Mouse (Mus musculus) gonadal fat pad, adult 2 months (tissue): ENCODE data around the gene Hnrnpf. TPM values are rescaled to one million over a fixed set of nuclear protein-coding genes. Genes with fewer than 3 reads are reported as not detected.

Source experiments
- DNase-seq: peaks from one replicate; pipeline ENCODE4 v3.0.0-alpha.2; 2012; ENCODE audit warnings: low read depth
- polyA plus RNA-seq: library from polyadenylated mRNA; depleted of rRNA; stranded (reverse); fragments of >200 nt; gene quantifications from 2 replicates; pipeline ENCODE4 v1.2.3, GENCODE M21; 2012

Hnrnpf gene
- polyA plus RNA-seq, 1 experiment: 121 TPM

DNA sequence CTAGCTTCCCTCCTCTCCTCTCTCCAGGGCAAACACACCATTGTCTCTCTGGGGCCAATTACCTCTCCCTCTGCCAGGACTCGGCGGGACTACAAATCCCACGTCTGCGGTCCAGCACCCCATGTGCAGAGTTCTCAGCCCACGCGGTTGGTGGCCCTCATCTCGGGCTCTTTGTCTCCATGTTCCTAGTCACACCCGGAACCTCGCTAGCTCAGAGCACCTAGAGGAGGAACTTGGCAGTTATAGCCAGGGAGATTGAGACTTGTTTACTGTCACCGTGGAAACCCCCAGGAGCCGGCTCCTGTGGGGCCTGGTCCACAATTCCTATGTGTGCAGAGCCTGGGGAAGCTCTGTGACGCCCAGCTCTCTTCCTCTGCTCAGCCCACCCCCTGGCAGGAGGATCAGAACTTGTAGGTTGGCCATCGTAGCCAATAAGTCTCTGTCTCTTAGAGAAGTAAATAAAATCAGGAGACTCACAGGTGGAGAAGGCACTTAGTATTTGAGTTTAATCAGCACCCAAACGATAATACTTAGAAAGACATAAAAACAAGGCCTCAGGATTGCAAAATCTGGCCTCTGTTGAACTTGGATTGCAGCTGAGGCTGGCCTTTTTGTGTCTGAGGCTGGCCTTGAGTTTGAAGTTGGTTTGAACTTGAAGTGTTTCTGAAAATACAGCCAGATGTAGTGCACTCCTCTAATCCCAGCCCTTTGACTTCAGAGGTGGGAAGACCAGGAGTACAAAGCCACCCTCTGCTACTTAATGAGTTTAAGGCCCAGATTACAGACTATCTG lies 8.6 kb upstream of the Hnrnpf start:
- DNase-seq: no peak

DNA sequence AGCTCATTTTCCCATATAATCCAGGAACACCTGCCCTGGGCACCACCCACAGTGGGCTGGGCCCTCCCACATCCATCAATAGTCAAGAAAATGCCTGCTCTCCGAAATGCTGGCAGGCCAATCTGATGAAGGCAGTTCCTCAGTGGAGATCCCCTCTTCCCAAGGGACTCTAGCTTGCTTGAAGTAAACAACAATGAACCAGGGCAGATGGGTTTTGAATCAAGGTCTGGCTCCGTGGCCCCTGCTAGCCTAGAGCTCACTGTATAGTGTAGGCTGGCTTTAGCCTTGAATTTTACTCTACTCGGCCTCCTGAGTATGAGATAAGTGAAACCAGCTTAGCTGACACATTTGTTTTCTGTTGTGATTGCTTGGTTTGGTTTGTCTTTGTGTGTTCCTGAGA lies 7.7 kb upstream of the Hnrnpf start:
- DNase-seq: no peak

DNA sequence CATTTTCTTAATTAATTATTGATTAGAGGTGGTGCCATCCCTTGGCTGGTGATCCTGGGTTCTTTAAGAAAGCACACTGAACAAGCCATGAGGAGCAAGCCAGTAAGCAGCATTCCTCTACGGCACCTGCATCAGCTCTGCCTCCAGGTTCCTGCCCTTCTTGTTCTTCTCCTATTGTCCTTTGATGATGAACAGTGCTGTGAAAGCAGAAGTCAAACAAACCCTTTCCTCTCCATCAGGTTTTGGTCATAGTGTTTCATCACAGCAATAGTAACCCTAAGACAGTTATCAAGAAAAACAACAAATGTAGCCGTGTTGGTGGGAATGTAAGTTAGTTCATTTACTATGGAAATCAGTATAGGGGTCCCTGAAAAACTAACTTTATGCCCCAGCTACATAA lies 6.7 kb upstream of the Hnrnpf start:
- no peak for DNase-seq

DNA sequence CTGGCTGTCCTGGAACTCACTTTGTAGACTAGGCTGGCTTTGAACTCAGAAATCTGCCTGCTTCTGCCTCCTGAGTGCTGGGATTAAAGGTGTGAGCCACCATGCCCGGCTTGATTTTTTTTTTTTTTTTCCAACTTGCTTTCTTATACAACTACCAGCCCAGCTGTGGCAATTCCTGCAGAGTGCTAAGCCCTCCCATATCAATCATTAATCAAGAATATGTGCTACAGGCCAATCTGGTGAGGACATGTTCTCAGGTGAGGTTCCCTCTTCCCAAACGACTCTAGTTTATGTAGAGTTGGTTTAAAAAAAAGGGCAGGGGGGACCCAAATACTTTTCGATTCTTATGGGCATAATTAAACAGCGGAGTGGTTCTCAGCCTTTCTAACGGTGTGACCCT lies 2.3 kb upstream of the Hnrnpf start:
- DNase-seq: no peak

DNA sequence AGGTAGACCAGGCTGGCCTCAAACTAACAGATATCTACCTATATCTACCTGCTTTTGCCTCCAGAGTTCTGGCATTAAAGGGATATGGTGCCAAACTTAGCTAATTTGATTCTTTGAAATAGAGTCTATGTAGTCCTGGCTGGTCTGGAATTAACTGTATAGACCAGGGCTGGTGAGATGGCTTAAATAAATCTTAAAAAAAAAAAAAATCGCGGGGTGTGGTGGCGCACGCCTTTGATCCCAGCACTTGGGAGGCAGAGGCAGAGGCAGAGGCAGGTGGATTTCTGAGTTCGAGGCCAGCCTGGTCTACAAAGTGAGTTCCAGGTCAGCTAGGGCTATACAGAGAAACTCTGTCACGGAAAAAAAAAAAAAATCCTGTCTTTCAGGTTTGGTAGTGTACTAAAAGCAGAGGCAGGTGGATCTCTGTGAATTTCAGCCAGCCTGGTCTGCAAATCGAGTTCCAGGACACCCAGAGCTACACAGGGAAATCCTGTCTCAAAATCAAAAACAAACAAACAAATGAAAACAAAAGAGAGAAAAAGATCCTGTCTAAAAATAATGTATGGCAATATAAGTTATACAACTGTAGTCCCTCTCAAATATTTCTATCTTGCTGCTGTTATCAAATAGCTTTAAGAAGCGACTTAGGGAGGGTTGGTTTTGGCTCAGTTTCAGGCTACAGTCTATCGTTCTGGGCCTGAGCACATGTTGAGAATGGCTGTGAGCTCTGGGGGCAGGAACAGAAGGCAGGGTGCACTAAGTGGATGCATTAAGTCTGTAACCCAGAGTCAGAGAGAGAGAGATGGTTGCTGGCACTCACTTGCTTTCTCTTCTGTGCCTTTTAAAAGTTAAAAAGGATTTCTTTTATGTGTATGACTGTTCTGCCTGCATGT lies 1.6 kb downstream of the Hnrnpf start:
- no peak for DNase-seq

DNA sequence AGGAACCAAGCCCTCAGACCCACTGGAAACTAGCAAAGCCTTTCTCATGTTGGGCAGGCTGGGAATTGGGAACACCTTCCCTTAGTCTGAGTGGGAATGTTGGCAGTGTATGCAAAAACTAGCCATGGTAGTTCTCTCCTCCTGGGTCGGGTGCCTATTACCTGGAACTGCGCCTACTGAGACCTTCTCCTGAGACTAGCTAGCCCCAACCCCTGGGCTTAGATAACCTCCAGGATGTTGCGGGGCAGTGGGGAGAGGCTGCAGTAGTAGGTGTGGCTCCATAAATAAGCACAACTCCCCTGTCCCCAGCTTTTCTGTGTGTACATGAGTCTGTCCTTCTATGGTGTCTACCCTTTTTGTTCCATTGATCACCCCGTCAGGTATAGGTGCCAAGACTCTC lies 2.4 kb downstream of the Hnrnpf start:
- DNase-seq: no peak

DNA sequence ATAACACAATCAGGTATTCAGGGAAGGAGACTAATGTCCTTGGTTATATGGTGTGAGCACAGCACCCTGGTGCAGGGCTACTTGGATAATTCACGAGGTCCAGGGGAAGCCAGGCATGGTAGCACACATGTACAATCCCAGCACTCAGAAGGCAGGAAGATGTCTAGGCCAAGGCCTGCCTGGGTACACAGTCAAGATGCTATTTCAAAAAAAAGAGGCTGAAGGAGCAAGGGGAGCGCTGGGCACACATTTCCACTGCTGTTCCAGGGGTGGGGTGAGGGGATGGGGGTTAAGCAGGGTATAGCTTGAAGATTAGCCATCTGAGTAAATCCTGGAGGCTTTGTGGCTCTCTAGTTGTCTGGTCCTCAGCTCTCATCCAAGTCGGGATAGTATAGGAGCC lies 3.7 kb downstream of the Hnrnpf start:
- no peak for DNase-seq

DNA sequence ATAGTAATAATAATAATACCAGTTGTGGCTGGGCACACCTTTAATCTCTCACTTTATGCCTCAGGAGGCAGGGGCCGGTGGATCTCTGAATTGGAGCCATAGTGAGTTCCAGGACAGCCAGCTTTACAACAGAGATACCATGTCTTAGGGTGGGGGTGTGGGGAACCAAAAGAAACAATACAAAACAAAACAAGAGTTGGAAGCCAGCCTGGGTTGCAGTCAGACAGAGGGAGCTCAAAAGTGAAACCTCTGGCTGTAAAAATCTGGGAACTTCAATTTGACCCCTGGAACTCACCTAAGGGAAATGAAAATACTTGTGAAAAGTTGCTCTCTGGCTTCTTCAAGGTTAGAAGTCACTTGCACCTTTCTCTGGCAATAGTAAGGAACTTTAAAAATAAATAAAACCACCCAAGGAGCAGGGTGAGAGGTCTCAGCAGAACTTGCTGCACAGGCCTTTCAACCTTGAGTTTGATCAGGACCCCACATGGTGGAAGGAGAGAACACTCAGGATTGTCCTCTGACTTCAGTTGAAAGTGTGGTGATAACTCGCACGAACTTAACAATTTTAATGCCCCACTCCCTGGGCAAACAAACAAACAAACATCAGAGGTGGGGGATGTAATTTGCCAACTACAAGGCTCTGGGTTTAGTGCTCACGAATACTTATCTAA lies 5.3 kb downstream of the Hnrnpf start:
- DNase-seq: no peak

DNA sequence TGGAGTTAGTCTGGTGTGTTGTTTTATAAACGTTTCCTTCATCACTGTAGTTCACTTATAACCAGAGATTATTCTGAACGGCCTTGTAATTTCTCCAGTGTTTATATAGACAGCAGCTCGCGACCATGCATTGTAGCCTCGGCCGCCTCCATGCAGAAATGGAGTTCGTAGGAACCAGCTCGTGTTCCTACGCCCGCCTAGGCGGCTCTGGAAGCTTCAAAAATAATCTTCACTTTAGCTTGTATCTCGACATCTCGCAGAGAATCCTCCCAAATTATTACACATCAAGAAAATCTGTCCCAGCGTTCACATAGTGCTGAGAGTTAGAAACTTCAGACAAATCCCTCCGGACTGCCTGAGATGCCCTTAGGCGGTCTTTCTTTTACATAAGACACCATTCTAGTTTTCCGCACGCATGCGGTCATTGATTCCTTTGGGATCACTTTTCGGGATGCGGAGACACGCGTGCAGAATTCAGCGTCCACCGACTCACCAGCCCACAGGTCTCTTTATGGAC lies 5.9 kb downstream of the Hnrnpf start:
- no peak for DNase-seq

DNA sequence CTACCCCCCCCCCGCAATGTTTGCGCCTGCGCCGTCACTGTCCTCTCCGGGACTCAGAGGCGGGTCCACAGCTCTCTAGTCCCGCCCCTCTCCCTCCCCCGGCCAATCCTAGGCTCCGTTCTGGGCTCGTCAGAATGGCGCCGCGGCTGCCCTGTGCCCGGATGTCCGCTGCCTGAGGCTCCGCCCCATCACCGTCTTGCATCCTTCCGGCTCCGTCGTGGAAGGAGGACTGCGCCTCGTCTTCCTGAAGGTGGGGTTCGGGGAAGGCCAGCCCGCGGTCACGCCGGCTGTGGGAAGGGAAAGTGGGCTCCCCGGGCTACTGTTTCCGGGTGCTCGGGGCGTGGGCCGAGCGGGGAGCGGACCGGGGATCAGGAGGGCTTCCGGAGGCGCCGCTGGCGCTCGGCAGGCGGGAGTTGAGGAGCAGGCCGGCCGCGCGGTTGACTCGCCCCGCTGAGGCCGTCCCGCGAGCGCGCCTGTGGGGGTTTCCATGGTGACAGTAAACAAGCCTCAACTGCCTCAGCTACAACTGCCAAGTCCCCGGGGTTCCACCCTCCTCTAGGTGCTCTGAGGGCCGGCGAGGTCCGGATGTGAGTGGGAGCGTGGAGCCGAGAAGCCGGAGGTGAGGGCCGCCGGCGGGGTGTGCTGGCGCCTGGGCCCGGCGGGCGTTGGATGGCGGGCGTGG lies 6.6 kb downstream of the Hnrnpf start:
- DNase-seq: no peak

DNA sequence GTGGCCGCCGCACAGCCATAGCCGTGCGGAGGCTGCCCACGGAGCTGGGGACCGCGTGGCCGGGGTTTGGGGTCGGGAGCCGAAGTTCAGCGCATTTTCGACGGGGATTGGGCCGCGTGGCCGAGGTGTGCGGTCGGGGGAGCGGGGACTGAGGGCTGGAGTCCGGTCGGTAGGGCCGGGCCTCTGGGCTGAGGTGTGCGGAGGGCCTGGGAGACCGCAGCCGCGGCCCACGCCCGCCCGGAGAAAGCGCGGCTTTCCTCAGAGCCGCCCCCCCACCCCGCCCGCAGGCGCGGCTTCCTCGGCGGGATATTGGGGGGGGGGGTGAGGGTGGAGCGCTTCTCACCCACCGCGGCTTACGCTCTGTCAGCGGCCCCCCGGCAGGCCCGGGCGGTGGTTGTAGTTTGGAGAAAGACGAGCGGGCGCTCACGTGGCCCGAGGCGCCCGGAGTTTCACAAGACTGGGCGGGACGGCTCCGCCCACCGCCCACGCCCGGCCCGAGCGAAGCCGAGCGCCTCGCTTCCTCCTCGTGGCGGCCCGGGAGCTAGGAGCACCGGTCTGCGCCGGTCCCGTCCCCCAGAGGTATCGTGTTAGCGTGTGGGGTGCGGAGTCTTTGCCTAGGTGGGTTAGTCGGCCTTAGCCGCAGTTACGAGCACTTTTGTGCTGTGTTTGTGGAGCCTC lies 7.3 kb downstream of the Hnrnpf start:
- no peak for DNase-seq

DNA sequence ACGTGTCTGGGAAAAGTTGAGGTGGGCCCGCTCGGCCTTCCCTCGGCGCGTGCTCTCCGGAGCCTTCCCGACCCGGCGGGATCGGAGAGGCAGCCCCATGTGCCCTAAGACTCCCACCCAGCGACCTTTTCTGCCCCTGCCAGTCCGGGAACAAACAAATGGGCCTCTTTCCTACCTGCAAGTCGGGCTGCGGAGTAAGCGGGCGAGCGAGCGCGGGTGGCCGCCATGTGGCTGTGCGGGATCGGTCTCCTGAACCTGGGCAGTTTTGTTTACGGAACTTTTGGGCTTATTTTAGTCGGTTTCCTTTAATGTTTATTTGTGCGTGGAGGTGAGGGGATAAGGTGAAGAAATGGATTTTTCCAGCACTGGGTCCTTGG lies 7.8 kb downstream of the Hnrnpf start:
- no peak for DNase-seq

DNA sequence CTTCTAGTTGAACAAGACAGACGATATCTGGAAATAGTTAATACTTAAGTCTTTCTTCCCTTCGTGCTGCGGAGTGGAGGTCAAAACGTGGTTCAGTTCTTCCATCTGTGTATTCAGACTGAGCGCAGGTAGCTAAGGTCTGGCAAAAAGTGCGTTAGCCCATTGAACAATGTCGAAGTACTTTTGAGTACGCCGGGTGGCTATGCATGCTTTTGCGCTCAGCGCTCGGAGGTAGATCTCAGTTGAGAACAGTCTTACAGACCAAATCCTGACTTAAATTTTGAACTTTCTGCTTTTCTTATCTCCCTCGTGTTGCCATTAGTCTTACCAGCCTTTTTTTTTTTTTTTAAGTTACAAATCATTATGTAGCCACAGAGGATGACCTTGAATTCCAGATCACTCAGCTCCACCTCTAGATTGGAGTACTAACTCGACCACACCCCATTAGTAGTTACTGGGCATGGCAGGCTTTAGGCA lies 8.3 kb downstream of the Hnrnpf start:
- DNase-seq: no peak

DNA sequence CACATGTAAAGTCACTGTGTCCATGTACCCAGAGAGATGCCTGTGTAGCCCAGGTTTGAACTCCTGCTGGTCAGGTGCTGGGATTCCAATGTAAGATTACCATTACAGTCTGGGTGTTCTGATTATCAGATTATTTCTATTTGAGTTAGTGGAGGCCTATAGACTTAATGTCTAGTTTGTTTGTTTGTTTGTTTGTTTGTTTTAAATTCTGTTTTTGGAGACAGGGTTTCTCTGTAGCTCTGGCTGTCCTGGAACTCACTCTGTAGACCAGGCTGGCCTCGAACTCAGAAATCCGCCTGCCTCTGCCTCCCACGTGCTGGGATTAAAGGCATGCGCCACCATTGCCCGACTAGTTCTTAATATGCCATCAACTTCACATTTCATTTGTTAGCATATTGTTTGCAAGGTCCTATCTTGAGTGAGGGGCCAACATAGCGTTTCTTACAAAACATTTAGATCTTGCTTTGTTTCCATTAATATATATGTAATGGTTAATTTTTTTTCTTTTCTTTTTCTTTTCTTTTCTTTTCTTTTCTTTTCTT lies 10.1 kb downstream of the Hnrnpf start:
- no peak for DNase-seq

DNA sequence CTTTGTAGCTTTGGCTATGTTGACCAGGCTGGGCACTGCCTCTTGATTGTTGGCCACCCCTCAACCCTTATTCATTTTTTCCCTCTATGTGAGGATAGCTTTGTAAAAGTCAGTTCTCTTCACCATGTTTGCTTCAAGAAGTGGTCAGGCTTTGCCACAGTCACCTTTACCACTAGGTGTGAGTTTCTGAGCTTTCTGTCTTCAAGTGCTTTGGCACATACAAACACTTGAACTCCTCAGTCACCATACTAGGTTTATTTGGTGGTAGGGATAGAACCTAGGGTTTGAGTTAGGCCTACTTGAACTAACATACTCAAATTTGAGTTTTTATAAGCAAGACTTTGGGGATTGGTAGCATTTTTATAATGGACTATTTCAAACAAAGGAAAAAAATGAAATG lies 14.4 kb downstream of the Hnrnpf start:
- DNase-seq: no peak

DNA sequence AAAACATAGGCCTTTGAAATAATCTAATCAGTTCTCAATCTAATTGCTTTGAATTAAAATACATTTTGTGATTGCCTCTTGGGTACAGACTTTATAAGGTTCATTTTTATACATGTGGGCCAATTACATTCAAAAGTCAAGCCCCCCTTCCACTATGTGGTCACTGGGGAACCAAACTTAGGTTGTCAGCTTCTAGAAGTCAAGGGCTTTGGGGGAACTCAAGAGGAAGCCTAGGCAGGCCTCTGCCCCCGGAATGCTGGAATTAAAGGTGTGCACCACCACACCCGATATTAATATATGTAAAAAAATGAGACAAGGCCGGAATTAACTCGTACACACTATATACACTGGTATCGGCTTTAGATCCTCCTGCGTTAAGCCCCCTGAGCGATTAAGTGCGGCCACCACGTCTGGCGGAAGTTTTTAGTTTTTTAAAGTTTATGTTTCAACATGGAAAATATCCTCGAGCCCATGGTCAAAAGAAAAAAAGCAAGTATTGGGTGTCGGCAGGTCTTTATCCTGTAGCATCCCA lies 16.1 kb downstream of the Hnrnpf start:
- DNase-seq: no peak

DNA sequence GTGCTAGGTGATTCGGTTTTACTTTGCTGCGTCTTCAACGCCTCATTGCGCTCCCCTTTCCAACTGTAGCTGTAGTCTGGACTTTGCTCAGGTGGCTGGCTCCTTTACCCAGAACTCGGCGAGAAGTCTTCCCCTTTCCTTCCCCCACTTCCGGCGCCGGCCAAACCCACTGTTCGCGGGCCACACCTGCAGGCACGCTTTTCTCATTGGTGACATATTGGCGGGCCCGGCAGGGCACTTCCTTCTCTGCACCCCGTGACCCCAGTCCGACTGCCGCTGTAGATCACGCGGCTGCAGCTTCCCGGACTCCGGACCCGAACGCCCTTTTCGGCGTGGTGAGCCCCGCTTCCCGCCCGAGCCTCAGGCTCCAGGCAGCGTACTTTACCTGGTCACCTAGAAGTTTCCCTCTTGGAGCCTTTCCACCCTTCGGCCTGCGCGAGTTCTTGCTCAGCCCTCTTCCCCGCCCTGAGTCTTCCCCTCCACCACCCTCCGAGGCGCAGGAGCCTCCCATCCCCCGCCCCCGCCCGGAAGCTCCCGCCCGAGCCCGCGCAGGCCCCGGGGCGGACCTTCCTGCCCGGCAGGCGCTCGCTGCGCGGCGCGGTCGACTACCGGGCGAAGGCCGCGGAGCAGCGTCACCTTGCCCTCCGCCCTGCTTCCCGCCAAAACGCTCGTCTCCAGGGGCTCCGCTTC lies 16.8 kb downstream of the Hnrnpf start:
- DNase-seq: no peak

DNA sequence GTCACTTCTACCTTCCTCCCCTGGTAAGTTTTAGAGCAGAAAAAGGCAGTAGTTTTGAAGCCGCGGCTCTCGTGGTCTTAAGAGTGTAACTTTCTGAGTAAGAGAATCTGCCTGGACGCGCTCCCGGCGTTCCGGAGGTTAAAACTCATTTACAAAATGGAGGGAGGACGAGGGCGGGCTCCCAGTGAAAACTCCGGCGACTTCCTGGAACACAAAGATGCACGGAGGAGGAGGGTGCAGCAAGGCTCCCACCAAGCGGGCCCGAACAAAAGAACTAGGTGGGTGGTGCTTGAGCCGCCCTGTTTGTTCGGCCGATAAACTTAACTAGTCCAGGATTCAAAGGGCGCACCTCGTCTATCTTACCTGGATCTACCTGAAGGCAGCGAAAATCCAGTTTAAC lies 17.5 kb downstream of the Hnrnpf start:
- DNase-seq: no peak

DNA sequence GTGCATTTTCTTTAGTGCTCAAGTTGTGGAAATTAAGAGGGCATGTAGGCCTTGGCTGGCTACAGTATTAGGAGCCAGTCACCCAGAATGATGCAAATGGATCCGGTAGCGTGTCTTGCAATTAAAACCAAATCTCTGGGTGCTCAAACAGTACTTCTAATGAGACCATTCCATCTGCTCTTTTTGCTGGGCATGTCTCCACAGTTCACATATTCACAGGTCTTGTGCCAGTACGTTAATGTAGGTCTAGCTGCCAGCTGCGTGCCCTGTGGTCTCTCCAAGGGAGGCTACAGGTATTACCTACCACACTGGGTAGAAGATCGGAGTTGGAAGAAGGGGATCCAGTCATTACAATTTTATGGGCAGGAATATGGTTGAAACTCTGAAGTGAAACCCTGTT lies 17.9 kb downstream of the Hnrnpf start:
- DNase-seq: no peak
